Mouse (Mus musculus) hindlimb bud, embryonic 11.5 days (tissue): ENCODE measurements around the gene Wnt7b.

Source experiments
- DNase-seq: peaks from one replicate; pipeline ENCODE4 v3.0.0-alpha.2; 2012; ENCODE audit warnings: low read depth, low spot score; ENCODE audit errors: extremely low spot score

Gene Wnt7b

GRCm38 (mm10) chr15:85572619-85573254 lies 9.5 kb downstream of the Wnt7b start:
- no peak for DNase-seq

- DNase-seq = no peak
Observed at GRCm38 (mm10) chr15:85569995-85570734, 12.1 kb downstream of the Wnt7b start.

- no peak for DNase-seq
Observed at GRCm38 (mm10) chr15:85569167-85569797, 13.0 kb downstream of the Wnt7b start.

GRCm38 (mm10) chr15:85568402-85568801 lies 13.9 kb downstream of the Wnt7b start:
- DNase-seq = no peak

GRCm38 (mm10) chr15:85564966-85565365 lies 17.3 kb downstream of the Wnt7b start:
- no peak for DNase-seq

- no peak for DNase-seq
Observed at GRCm38 (mm10) chr15:85564034-85564769, 18.1 kb downstream of the Wnt7b start.

- DNase-seq = no peak
Observed at GRCm38 (mm10) chr15:85561953-85562352, 20.3 kb downstream of the Wnt7b start.

- DNase-seq = no peak
Observed at GRCm38 (mm10) chr15:85560830-85561229, 21.4 kb downstream of the Wnt7b start.

- no peak for DNase-seq
Observed at GRCm38 (mm10) chr15:85558840-85559540, 23.3 kb downstream of the Wnt7b start.

- DNase-seq = no peak
Observed at GRCm38 (mm10) chr15:85555799-85556198, 26.5 kb downstream of the Wnt7b start.

- no peak for DNase-seq
Observed at GRCm38 (mm10) chr15:85553421-85553820, 28.9 kb downstream of the Wnt7b start.

- DNase-seq = no peak
Observed at GRCm38 (mm10) chr15:85546500-85546899, 35.8 kb downstream of the Wnt7b start.

GRCm38 (mm10) chr15:85545369-85545768 lies 36.9 kb downstream of the Wnt7b start:
- no peak for DNase-seq

- no peak for DNase-seq
Observed at GRCm38 (mm10) chr15:85538170-85538569, 44.1 kb downstream of the Wnt7b start.

- no peak for DNase-seq
Observed at GRCm38 (mm10) chr15:85537151-85537550, 45.1 kb downstream of the Wnt7b start.

- no peak for DNase-seq
Observed at GRCm38 (mm10) chr15:85534646-85535045, 47.6 kb downstream of the Wnt7b start.

- no peak for DNase-seq
Observed at GRCm38 (mm10) chr15:85534215-85534614, 48.1 kb downstream of the Wnt7b start.

- no peak for DNase-seq
Observed at GRCm38 (mm10) chr15:85532063-85532462, 50.2 kb downstream of the Wnt7b start.

- DNase-seq = no peak
Observed at GRCm38 (mm10) chr15:85529911-85530310, 52.4 kb downstream of the Wnt7b start.

GRCm38 (mm10) chr15:85524404-85524950 lies 57.8 kb downstream of the Wnt7b start:
- no peak for DNase-seq
